Mouse (Mus musculus) neural tube, embryonic 11.5 days (tissue): ENCODE data around the gene Mia. TPM values are rescaled to one million over a fixed set of nuclear protein-coding genes. Genes with fewer than 3 reads are reported as not detected.

Experiments used
- ATAC-seq: fragments of 200-750 bp; cut with Nextera tagmentation; 2 replicates; pipeline ENCODE4 v1.8.0; 2017; ENCODE audit warnings: moderate number of reproducible peaks, mild to moderate bottlenecking, moderate TSS enrichment, moderate library complexity; ENCODE audit not compliant: insufficient read depth, low FRiP score, low TSS enrichment
- DNase-seq: peaks from one replicate; pipeline ENCODE4 v3.0.0-alpha.2; 2015; ENCODE audit warnings: low spot score
- H3K27ac ChIP-seq: fragments of 300-500 bp; sonication (generic); 2 replicates; pipeline ENCODE4 v1.5.1; 2014; ENCODE audit warnings: low read depth, mild to moderate bottlenecking, low read length
- H3K27me3 ChIP-seq: fragments of 300-500 bp; sonication (generic); 2 replicates; pipeline ENCODE4 v1.6.1; 2014; ENCODE audit warnings: mild to moderate bottlenecking, low read length, mixed read lengths; ENCODE audit not compliant: control insufficient read depth, insufficient read depth
- H3K36me3 ChIP-seq: fragments of 300-500 bp; sonication (generic); 2 replicates; pipeline ENCODE4 v1.6.1; 2014; ENCODE audit warnings: mild to moderate bottlenecking, low read length, moderate library complexity, mixed read lengths; ENCODE audit not compliant: control insufficient read depth, insufficient read depth
- H3K4me1 ChIP-seq: fragments of 300-500 bp; sonication (generic); 2 replicates; pipeline ENCODE4 v1.6.1; 2014; ENCODE audit warnings: low read length, mixed read lengths; ENCODE audit not compliant: control insufficient read depth, insufficient read depth
- H3K4me2 ChIP-seq: fragments of 300-500 bp; sonication (generic); 2 replicates; pipeline ENCODE4 v1.6.1; 2014; ENCODE audit warnings: low read depth, mild to moderate bottlenecking, moderate library complexity
- H3K4me3 ChIP-seq: fragments of 300-500 bp; sonication (generic); 2 replicates; pipeline ENCODE4 v1.5.1; 2014; ENCODE audit warnings: low read depth, low read length
- H3K9ac ChIP-seq: fragments of 300-500 bp; sonication (generic); 2 replicates; pipeline ENCODE4 v1.6.1; 2014; ENCODE audit warnings: mild to moderate bottlenecking, low read length
- H3K9me3 ChIP-seq: fragments of 300-500 bp; sonication (generic); 2 replicates; pipeline ENCODE4 v1.6.1; 2016; ENCODE audit warnings: low read length; ENCODE audit not compliant: control insufficient read depth
- WGBS: fragments of 180-500 bp; shearing (Covaris S2); extraction: QIAGEN DNeasy Blood & Tissue Kit; methylation state at CpG from one replicate; pipeline ENCODE4 v1.1.7; 2014; 5-methylcytosine and 5-hydroxymethylcytosine counted together
- polyA plus RNA-seq: library from polyadenylated mRNA; unstranded; fragments of >200 nt; fragmentation: Nextera tagmentation; extraction: Ambion mirVana; gene quantifications from 2 replicates; pipeline ENCODE4 v1.2.1, GENCODE M21; 2014

Gene Mia
- polyA plus RNA-seq, 1 experiment from 2014 or later: 0.60 TPM

DNA sequence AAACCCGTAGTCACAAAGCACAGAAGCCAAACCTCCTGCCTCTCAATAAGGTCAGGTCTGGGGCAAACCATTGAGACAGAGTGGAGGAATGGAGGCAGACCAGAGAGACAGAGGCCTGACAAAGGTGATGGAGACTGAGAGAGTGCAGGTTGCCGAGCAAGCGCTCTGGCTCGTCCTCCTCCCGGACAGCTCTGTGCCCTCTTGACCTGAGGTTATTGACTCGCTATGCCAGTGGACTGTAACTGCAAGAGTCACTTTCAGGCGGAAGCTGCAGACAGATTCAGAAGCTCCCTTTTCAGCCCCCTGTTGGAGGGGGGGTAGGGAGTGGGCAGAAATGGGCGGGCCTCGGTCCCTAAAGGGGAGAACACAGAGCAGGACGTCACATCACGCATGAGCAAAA is 39.0 kb upstream of the Mia start:
- Histone ChIP-seq H3K36me3 (0 out of 2 replicates have a peak, but pooled peaks cover 3% of the 10 kb centered on the region), H3K27ac (no peak overlapping the region), H3K4me3 (no peak overlapping the region), H3K9me3 (no peaks in the 10 kb centered on the region), H3K4me2 (no peak overlapping the region), H3K4me1 (peaks cover 2% of the 10 kb centered on the region; the same call in 1 of the 2 replicates), H3K9ac (no peak overlapping the region), H3K27me3 (no peaks in the 10 kb centered on the region)
- no peak for ATAC-seq
- DNase-seq: no peak
- WGBS: 79% methylated on average over 11 of the region's 11 CpGs

GRCm38 (mm10) chr7:27218586-27218985 is 37.6 kb upstream of the Mia start:
- 79% methylated on average over 7 of the region's 7 CpGs for WGBS
- Histone ChIP-seq H3K4me1 (no peaks in the 10 kb centered on the region), H3K36me3 (peaks cover 3% of the 10 kb centered on the region; the same call in 1 of the 2 replicates), H3K27ac (no peak overlapping the region), H3K9ac (no peak overlapping the region), H3K4me3 (no peak overlapping the region), H3K9me3 (no peaks in the 10 kb centered on the region), H3K4me2 (no peak overlapping the region), H3K27me3 (no peaks in the 10 kb centered on the region)
- no peak for DNase-seq
- no peak for ATAC-seq

DNA sequence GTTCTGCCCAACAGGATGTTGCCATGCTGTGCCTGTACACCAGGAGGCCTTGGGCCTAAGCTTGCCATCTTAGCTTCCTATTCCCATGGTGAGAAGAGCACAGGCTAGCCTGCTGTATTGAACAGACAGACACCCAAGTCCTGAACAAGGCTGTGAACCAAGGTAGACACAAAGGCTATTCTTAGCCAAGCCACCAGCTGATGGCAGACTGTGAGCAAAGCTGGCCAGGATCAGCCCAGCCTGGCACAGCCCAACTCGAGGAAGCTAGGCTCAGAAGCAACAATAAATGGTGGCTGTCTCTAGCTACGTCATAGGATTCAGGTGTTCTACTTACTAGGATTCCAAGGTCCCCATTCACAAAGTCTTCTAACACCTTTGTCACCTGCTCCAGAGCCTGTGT is 31.7 kb upstream of the Mia start:
- WGBS: 85% methylated on average over 2 of the region's 2 CpGs
- DNase-seq (no peak), ATAC-seq (no peak)
- H3K36me3 ChIP-seq: peaks cover 10% of the 10 kb centered on the region
- no peak overlapping the region for H3K9ac ChIP-seq
- H3K4me3 ChIP-seq: no peak overlapping the region
- H3K4me1 ChIP-seq: no peaks in the 10 kb centered on the region
- H3K9me3 ChIP-seq: no peaks in the 10 kb centered on the region
- H3K27me3 ChIP-seq: no peaks in the 10 kb centered on the region
- no peak overlapping the region for H3K4me2 ChIP-seq
- H3K27ac ChIP-seq: no peak overlapping the region

- no peaks in the 10 kb centered on the region for H3K36me3 ChIP-seq
- H3K27me3 ChIP-seq: no peaks in the 10 kb centered on the region
- no peak overlapping the region for H3K27ac ChIP-seq
- no peak overlapping the region for H3K9ac ChIP-seq
- no peaks in the 10 kb centered on the region for H3K9me3 ChIP-seq
- 90% methylated on average over 8 of the region's 8 CpGs for WGBS
- H3K4me2 ChIP-seq: no peak overlapping the region
- ATAC-seq (no peak), DNase-seq (no peak)
- no peak overlapping the region for H3K4me3 ChIP-seq
- H3K4me1 ChIP-seq: no peaks in the 10 kb centered on the region
These were observed 22.9 kb upstream of the Mia start for GRCm38 (mm10) chr7:27203730-27204449.

DNA sequence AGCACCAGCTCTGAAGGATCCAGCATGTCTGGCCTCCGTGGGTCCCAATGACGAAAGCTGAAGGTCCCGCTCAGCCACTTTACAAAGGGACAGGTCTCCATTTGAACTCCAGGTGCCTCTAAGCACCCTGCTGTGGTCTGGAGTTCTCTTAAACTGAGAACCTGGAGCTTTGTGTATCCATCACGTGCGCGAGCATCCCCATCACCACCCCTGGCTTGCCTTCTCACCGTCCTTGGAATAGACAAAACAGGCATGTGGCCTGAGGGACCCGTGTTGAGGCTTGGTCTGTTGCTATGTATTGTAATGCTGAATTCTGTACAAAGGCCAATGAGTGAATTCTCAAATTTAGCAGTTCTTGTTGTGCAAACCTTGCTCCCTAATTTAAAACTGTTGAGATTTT is 17.8 kb upstream of the Mia start:
- peaks cover 4% of the 10 kb centered on the region for H3K4me1 ChIP-seq
- H3K4me2 ChIP-seq: no peak overlapping the region
- H3K36me3 ChIP-seq: no peaks in the 10 kb centered on the region
- no peaks in the 10 kb centered on the region for H3K27me3 ChIP-seq
- ATAC-seq (no peak), DNase-seq (no peak)
- WGBS: 88% methylated on average over 8 of the region's 8 CpGs
- H3K9me3 ChIP-seq: no peaks in the 10 kb centered on the region
- H3K4me3 ChIP-seq: no peak overlapping the region
- no peak overlapping the region for H3K27ac ChIP-seq
- no peak overlapping the region for H3K9ac ChIP-seq

DNA sequence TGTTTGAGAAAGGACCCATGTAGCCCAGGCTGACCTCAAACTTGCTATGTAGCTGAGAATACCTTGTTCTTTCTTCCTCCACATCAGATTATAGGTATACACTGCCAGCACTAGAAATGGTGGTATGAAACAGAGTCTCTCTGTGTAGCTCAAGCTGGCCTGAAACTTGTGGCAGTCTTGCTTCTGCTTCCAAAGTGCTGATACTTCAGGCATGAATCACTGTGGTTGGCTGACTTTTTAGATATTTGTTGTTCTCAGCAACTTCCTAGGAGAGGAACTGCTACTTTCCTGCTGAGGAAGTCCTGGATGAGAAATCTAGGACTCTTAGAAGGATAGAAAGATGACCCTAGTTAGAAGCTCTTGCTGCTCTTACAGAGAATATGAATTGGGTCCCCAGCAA is 17.4 kb upstream of the Mia start:
- peaks cover 4% of the 10 kb centered on the region for H3K4me1 ChIP-seq
- H3K36me3 ChIP-seq: no peaks in the 10 kb centered on the region
- no peak overlapping the region for H3K4me2 ChIP-seq
- DNase-seq (no peak), ATAC-seq (no peak)
- no peaks in the 10 kb centered on the region for H3K9me3 ChIP-seq
- H3K27ac ChIP-seq: no peak overlapping the region
- H3K27me3 ChIP-seq: no peaks in the 10 kb centered on the region
- H3K9ac ChIP-seq: no peak overlapping the region
- no peak overlapping the region for H3K4me3 ChIP-seq

GRCm38 (mm10) chr7:27197634-27198033 is 16.7 kb upstream of the Mia start:
- DNase-seq (no peak), ATAC-seq (no peak)
- Histone ChIP-seq H3K27ac (no peak overlapping the region), H3K4me1 (peaks cover 4% of the 10 kb centered on the region), H3K9me3 (no peaks in the 10 kb centered on the region), H3K4me2 (no peak overlapping the region), H3K27me3 (no peaks in the 10 kb centered on the region), H3K36me3 (peaks cover 4% of the 10 kb centered on the region), H3K9ac (no peak overlapping the region), H3K4me3 (no peak overlapping the region)
- 90% methylated on average over 8 of the region's 8 CpGs for WGBS

GRCm38 (mm10) chr7:27197136-27197535 is 16.2 kb upstream of the Mia start:
- no peak overlapping the region for H3K9ac ChIP-seq
- H3K4me2 ChIP-seq: no peak overlapping the region
- H3K27me3 ChIP-seq: no peaks in the 10 kb centered on the region
- H3K4me3 ChIP-seq: no peak overlapping the region
- H3K27ac ChIP-seq: no peak overlapping the region
- 89% methylated on average over 3 of the region's 3 CpGs for WGBS
- H3K36me3 ChIP-seq: peaks cover 9% of the 10 kb centered on the region
- DNase-seq: no peak
- no peaks in the 10 kb centered on the region for H3K9me3 ChIP-seq
- ATAC-seq: no peak
- H3K4me1 ChIP-seq: peaks cover 4% of the 10 kb centered on the region
